Comparison of ENCODE assay signal across 26 mouse cellular contexts in the genomic region with DNA sequence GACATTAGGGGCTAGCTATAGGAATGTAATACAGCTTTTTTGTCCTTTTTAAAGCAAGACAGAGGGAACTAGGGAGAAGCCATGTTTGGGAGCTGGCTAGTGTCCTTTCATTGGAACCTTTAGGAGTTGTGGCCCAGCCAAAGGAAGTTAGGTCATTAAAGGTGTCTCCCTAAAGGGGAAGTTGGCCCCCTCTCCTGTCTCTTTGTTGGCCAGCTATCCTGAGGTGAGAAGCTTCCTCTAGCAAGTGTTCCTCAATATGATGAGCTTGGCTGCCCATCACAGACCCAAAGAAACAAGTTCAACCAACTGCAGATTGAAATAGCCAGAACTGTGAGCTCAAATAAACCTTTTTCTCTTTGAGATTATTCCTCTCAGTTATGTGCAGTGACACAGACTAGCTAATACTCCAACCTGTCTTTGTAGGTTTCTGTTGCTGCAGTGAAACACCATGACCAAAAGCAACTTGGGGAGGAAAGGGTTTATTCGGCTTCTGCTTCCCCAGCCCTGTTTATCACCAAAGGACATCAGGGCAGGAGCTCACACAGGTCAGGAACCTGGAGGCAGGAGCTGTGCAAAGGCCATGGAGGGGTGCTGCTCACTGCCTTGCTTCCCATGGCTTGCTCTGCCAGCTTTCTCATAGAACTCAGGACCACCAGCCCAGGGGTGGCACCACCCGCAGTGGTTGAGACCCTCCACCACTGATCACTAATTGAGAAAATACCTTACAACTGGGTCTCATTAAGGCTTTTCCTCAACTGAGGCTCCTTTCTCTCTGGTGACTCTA.
DNase-seq lines count a peak whose midpoint lies in the region; ATAC-seq and TF ChIP-seq lines count a peak whose summit lies in the region.
"Had no signal": no experiment of that assay in that cellular context is flagged by ENCODE, and none has a peak within 500 bp of the region (broad histone marks: within the 10 kb centered on the region; RNA-seq: fewer than 3 reads in every experiment).

No protein-coding gene starts in this region.

- no peaks in the 10 kb centered on the region for H3K9me3 ChIP-seq in forebrain, embryonic 10.5 days
- no peaks in the 10 kb centered on the region for H3K9me3 ChIP-seq in forebrain, embryonic 16.5 days (ENCODE audit: control insufficient read depth, low read length)
- no peaks in the 10 kb centered on the region for H3K9me3 ChIP-seq in intestine, embryonic 14.5 days (ENCODE audit: control insufficient read depth, low read length)
- no peaks in the 10 kb centered on the region for H3K9me3 ChIP-seq in intestine, postnatal 0 days (ENCODE audit: control insufficient read depth)
- H3K9me3 ChIP-seq in hindbrain, embryonic 14.5 days (ENCODE audit: control insufficient read depth, low read length): no peaks in the 10 kb centered on the region
- H3K9me3 ChIP-seq: embryonic facial prominence, embryonic 10.5 days; embryonic facial prominence, embryonic 13.5 days; hindbrain, embryonic 10.5 days; hindbrain, embryonic 13.5 days had no signal

- 0 out of 2 replicates have a peak overlapping the region, but pooled peaks have one; percentile 40 for H3K27ac ChIP-seq in forebrain, embryonic 10.5 days
- H3K27ac ChIP-seq in forebrain, embryonic 16.5 days (ENCODE audit: low read length): no peak overlapping the region
- no peak overlapping the region for H3K27ac ChIP-seq in intestine, embryonic 14.5 days (ENCODE audit: low read depth)
- H3K27ac ChIP-seq in intestine, postnatal 0 days (ENCODE audit: low read depth, low read length): no peak overlapping the region
- H3K27ac ChIP-seq in hindbrain, embryonic 14.5 days: no peak overlapping the region
- H3K27ac ChIP-seq: embryonic facial prominence, embryonic 10.5 days; embryonic facial prominence, embryonic 13.5 days; hindbrain, embryonic 10.5 days; hindbrain, embryonic 13.5 days; hindbrain, postnatal 0 days had no signal

- ATAC-seq in forebrain, embryonic 16.5 days: no peak
- no peak for ATAC-seq in intestine, embryonic 14.5 days (replicated peaks; ENCODE audit: low FRiP score, low TSS enrichment, low read depth)
- ATAC-seq in intestine, postnatal 0 days: no peak
- peak; percentile 57 for ATAC-seq in granulocyte monocyte progenitor cell, adult 5-6 weeks (replicated peaks; ENCODE audit: poor library complexity, severe bottlenecking)
- ATAC-seq in hindbrain, embryonic 14.5 days (ENCODE audit: low FRiP score): no peak
- ATAC-seq: activated CD4-positive, CD25-positive, alpha-beta regulatory T cell, adult 4 months; hindbrain, postnatal 0 days; inflammation-experienced regulatory T-cells, adult 6 months had no signal

- TF ChIP-seq CTCF in intestine, postnatal 0 days (IDR thresholded peaks at IDR 0.05; ENCODE audit: low read depth): no peak

- no peak overlapping the region for H3K4me3 ChIP-seq in forebrain, embryonic 10.5 days
- H3K4me3 ChIP-seq in forebrain, embryonic 16.5 days (replicated peaks; ENCODE audit: low read length): no peak overlapping the region
- H3K4me3 ChIP-seq in intestine, embryonic 14.5 days (ENCODE audit: low read depth, low read length): no peak overlapping the region
- no peak overlapping the region for H3K4me3 ChIP-seq in intestine, postnatal 0 days (ENCODE audit: low read depth, low read length)
- H3K4me3 ChIP-seq in hindbrain, embryonic 14.5 days (replicated peaks; ENCODE audit: low read length): no peak overlapping the region
- H3K4me3 ChIP-seq: embryonic facial prominence, embryonic 10.5 days; embryonic facial prominence, embryonic 13.5 days; erythroblast, embryonic 14.5 days; hindbrain, embryonic 10.5 days; hindbrain, embryonic 13.5 days had no signal

- H3K36me3 ChIP-seq in forebrain, embryonic 10.5 days (replicated peaks): no peaks in the 10 kb centered on the region
- no peaks in the 10 kb centered on the region for H3K36me3 ChIP-seq in forebrain, embryonic 16.5 days (ENCODE audit: control insufficient read depth, insufficient read depth)
- no peaks in the 10 kb centered on the region for H3K36me3 ChIP-seq in intestine, embryonic 14.5 days (ENCODE audit: control insufficient read depth, insufficient read depth, low read length)
- no peaks in the 10 kb centered on the region for H3K36me3 ChIP-seq in intestine, postnatal 0 days (ENCODE audit: control insufficient read depth, insufficient read depth)
- H3K36me3 ChIP-seq in hindbrain, embryonic 14.5 days (replicated peaks; ENCODE audit: control insufficient read depth, insufficient read depth): no peaks in the 10 kb centered on the region
- H3K36me3 ChIP-seq: embryonic facial prominence, embryonic 10.5 days; embryonic facial prominence, embryonic 13.5 days; hindbrain, embryonic 10.5 days; hindbrain, embryonic 13.5 days had no signal

- no peak overlapping the region for H3K4me2 ChIP-seq in forebrain, embryonic 16.5 days (ENCODE audit: low read length)
- H3K4me2 ChIP-seq in intestine, embryonic 14.5 days (ENCODE audit: low read length): no peak overlapping the region
- no peak overlapping the region for H3K4me2 ChIP-seq in intestine, postnatal 0 days (replicated peaks; ENCODE audit: low read depth)
- no peak overlapping the region for H3K4me2 ChIP-seq in hindbrain, embryonic 14.5 days (replicated peaks)
- H3K4me2 ChIP-seq: embryonic facial prominence, embryonic 13.5 days; hindbrain, embryonic 13.5 days had no signal

- DNase-seq in forebrain, embryonic 10.5 days (ENCODE audit: extremely low spot score, low spot score): no peak
- peak; percentile 47 for DNase-seq in intestine, embryonic 14.5 days (ENCODE audit: low spot score)
- no peak for DNase-seq in hindbrain, embryonic 14.5 days (ENCODE audit: low spot score)
- no peak for DNase-seq in gastrocnemius, adult 8-10 months (ENCODE audit: low spot score in 2 of 2)
- DNase-seq: adrenal gland, adult 8-10 months; adrenal gland, postnatal 36 days; cerebellum, adult 11 months; cerebellum, adult 2 months; cerebellum, adult 9-11 months; cerebellum, postnatal 25 days; embryo, embryonic 11 days; gastrocnemius, postnatal 10 days; gastrocnemius, postnatal 36 days; heart, adult 18-20 months; kidney, adult 11 months had no signal

- H3K9ac ChIP-seq in forebrain, embryonic 16.5 days (replicated peaks; ENCODE audit: low read depth, low read length): no peak overlapping the region
- H3K9ac ChIP-seq in intestine, embryonic 14.5 days (ENCODE audit: low read length): no peak overlapping the region
- no peak overlapping the region for H3K9ac ChIP-seq in intestine, postnatal 0 days (ENCODE audit: low read depth, low read length)
- H3K9ac ChIP-seq in hindbrain, embryonic 14.5 days: no peak overlapping the region
- H3K9ac ChIP-seq: embryonic facial prominence, embryonic 13.5 days; hindbrain, embryonic 13.5 days had no signal

- H3K4me1 ChIP-seq in forebrain, embryonic 10.5 days: peaks cover 53% of the 10 kb centered on the region
- peaks cover 19% of the 10 kb centered on the region for H3K4me1 ChIP-seq in forebrain, embryonic 16.5 days (replicated peaks; ENCODE audit: control insufficient read depth, insufficient read depth, low read length)
- peaks cover 18% of the 10 kb centered on the region; the same call in 1 of the 2 replicates for H3K4me1 ChIP-seq in intestine, embryonic 14.5 days (replicated peaks; ENCODE audit: control insufficient read depth, insufficient read depth, low read length)
- no peaks in the 10 kb centered on the region for H3K4me1 ChIP-seq in intestine, postnatal 0 days (replicated peaks; ENCODE audit: control insufficient read depth, insufficient read depth, low read length)
- H3K4me1 ChIP-seq in hindbrain, embryonic 14.5 days (replicated peaks; ENCODE audit: control insufficient read depth, insufficient read depth, low read length): peaks cover 11% of the 10 kb centered on the region

- no peaks in the 10 kb centered on the region for H3K27me3 ChIP-seq in forebrain, embryonic 10.5 days (ENCODE audit: poor library complexity, severe bottlenecking)
- no peaks in the 10 kb centered on the region for H3K27me3 ChIP-seq in forebrain, embryonic 16.5 days (replicated peaks; ENCODE audit: control insufficient read depth, insufficient read depth, low read length)
- no peaks in the 10 kb centered on the region for H3K27me3 ChIP-seq in intestine, embryonic 14.5 days (replicated peaks; ENCODE audit: control insufficient read depth, insufficient read depth, low read length)
- H3K27me3 ChIP-seq in intestine, postnatal 0 days (replicated peaks; ENCODE audit: control insufficient read depth, insufficient read depth, low read length): no peaks in the 10 kb centered on the region
- H3K27me3 ChIP-seq in hindbrain, embryonic 14.5 days (ENCODE audit: control insufficient read depth, insufficient read depth, low read length): no peaks in the 10 kb centered on the region
- H3K27me3 ChIP-seq: embryonic facial prominence, embryonic 13.5 days had no signal

- 73% methylated on average over 2 of the region's 2 CpGs for WGBS in forebrain, embryonic 10.5 days
- WGBS in forebrain, embryonic 16.5 days: 88% methylated on average over 2 of the region's 2 CpGs
- 83% methylated on average over 2 of the region's 2 CpGs for WGBS in intestine, embryonic 14.5 days
- WGBS in intestine, postnatal 0 days: 89% methylated on average over 2 of the region's 2 CpGs
- 96% methylated on average over 2 of the region's 2 CpGs for WGBS in hindbrain, embryonic 14.5 days
